Mouse (Mus musculus): ENCODE results near the gene Tff1. TPM values are rescaled to one million over a fixed set of nuclear protein-coding genes. Genes with fewer than 3 reads are reported as not detected.

Gene Tff1
- total RNA-seq, 2 experiments from 2014 or later, result not detected

- no peak for ATAC-seq (replicated peaks; ENCODE audit: low FRiP score, poor library complexity, severe bottlenecking)
Measured at GRCm38 (mm10) chr17:31160291-31160690, 4.8 kb downstream of the Tff1 start.

DNA sequence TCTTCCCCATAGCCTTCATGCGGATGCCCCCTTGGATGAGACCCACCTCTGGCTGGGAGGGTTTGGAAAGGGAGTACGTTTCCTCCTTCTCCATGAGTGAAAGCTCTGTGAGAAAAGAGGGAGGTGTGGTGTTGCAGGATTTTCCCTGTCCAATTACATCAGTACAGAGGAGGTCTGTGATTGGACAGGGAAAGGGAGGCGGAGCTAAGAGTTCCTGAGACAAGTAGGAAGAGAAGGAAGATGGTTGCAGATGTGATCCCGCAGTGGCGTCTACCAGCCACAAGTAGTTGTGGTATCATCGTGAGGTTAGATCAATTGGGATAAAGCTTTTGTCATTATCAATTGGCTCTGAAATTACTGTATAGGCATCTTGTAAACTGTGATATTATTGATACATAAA is 7.2 kb downstream of the Tff1 start:
- no peak for ATAC-seq (replicated peaks; ENCODE audit: low FRiP score, poor library complexity, severe bottlenecking)

DNA sequence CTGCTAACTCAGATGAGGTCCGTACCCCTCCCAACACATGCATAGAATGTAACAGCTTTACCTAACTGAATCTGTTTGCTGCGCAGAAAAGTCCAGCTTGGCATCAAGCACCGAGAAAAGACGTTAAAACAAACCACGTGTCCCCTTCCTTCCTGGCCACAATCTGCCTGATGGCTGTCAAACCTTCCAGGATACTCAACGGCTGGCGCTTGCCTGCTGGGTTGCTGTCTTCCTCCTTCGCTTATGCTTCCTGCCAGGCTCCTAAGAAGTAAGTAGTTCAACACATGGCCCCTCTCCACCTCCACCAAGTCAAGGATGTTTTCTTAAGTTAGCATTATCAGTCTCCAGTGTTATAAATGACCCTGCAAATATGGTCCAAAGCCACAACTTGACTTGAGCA is 11.3 kb downstream of the Tff1 start:
- ATAC-seq (replicated peaks; ENCODE audit: low FRiP score, poor library complexity, severe bottlenecking), result no peak

DNA sequence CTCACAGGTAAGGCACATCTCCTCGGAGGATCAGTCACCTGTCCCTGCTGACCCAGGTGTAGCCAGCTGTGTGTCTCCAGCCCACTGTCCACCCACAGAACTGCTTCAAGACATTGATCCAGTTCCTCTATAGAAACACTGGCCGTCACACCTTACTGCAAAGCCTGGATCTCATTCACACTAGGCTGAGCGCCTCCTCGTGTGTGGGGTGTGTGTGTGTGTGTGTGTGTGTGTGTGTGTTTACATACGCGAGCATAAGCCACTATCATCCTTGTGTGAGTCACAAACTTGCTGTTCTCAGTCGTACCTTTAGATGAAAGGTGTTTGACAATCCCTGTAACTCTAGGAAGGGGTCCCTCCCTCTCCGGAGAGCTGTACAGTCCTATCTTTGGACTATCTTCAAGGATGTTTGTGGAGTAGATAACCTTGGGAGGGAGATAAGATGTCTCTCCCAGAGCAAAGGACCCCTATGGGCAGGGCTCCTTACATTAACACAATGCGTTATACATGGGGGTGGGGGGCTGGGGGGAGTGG is 12.0 kb downstream of the Tff1 start:
- no peak for ATAC-seq (replicated peaks; ENCODE audit: low FRiP score, poor library complexity, severe bottlenecking)

GRCm38 (mm10) chr17:31152512-31152911 is 12.6 kb downstream of the Tff1 start:
- ATAC-seq (replicated peaks; ENCODE audit: low FRiP score, poor library complexity, severe bottlenecking), result no peak

GRCm38 (mm10) chr17:31145998-31146397 is 19.1 kb downstream of the Tff1 start:
- no peak for ATAC-seq (replicated peaks; ENCODE audit: low FRiP score, poor library complexity, severe bottlenecking)

GRCm38 (mm10) chr17:31144040-31145037 is 20.7 kb downstream of the Tff1 start, which contains the start of gene Tff2:
Gene Tff2, minus strand, starts transcription at chr17:31144282.
- ATAC-seq (replicated peaks; ENCODE audit: low FRiP score, poor library complexity, severe bottlenecking), result no peak

GRCm38 (mm10) chr17:31142116-31142515 is 23.0 kb downstream of the Tff1 start:
- ATAC-seq (replicated peaks; ENCODE audit: low FRiP score, poor library complexity, severe bottlenecking), result no peak

- peak; percentile 67; the same call in 1 of the 2 replicates for ATAC-seq (replicated peaks; ENCODE audit: low FRiP score, poor library complexity, severe bottlenecking)
Measured at GRCm38 (mm10) chr17:31138398-31138797, 26.7 kb downstream of the Tff1 start.

DNA sequence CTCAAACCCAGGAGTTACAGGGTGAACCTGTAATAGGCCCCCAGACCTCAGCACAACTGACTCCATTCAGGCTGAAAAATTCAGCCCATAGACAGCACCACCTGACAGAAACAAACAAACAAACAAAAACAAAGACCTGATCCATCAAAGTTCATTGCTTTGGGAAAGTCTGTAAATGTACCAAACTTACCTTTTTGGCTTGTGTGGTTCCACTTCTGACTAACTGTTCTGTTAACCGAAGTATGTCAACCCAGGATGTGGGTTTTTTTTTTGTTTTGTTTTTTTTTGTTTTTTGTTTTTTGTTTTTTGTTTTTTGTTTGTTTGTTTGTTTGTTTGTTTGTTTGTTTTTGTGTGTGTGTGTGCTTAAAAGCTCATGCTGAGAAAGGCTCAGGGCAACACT is 28.3 kb downstream of the Tff1 start:
- ATAC-seq (replicated peaks; ENCODE audit: low FRiP score, poor library complexity, severe bottlenecking), result no peak

- no peak for ATAC-seq (replicated peaks; ENCODE audit: low FRiP score, poor library complexity, severe bottlenecking)
Measured at GRCm38 (mm10) chr17:31136291-31136690, 28.8 kb downstream of the Tff1 start.

DNA sequence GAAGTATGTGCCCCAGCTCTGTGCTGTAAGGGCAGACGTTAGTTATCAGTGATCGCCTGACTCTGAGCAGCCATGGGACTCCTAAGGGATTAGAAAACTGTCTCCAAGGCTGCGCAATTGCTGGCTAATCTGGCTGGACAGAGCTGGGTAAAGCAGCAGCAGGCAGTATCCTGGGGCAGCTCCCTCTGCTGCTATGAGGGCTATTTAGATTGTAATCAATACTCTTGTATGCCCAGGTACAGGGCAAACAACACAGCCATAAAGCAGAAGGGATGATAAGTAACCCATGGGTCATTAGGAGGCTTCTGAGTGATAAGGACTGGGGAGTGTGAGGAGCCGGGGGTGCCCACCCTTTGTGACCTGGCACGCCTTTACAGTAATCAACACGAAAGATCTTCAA is 30.2 kb downstream of the Tff1 start:
- ATAC-seq (replicated peaks; ENCODE audit: low FRiP score, poor library complexity, severe bottlenecking), result no peak

- ATAC-seq (replicated peaks; ENCODE audit: low FRiP score, poor library complexity, severe bottlenecking), result no peak
Measured at GRCm38 (mm10) chr17:31133776-31134175, 31.3 kb downstream of the Tff1 start.

- ATAC-seq (replicated peaks; ENCODE audit: low FRiP score, poor library complexity, severe bottlenecking), result no peak
Measured at GRCm38 (mm10) chr17:31131269-31131821, 33.7 kb downstream of the Tff1 start.

DNA sequence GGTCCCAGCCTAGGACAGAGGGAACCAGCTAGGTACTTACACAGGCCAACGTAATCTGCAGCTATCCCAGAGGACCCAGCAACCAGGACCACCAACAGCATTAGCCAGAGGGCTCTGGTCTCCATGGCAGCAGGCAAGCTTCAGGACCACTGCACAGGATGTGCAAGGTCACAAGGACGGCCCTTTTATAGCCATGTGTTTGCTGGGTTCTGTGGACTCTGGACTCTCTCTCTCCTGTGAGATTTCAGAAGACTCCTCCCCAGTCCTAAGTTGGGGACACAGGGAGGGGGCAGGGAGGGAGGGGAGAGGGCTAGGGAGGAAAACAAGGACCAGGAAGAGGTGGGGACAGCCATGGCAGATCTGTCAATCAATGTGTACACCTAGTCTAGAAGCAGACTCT is 35.6 kb downstream of the Tff1 start, which contains the start of gene Tff3:
Gene Tff3 (minus strand): TSS at position 195 of the 400 bp plus-strand sequence.
- ATAC-seq (replicated peaks; ENCODE audit: low FRiP score, poor library complexity, severe bottlenecking), result no peak

- no peak for ATAC-seq (replicated peaks; ENCODE audit: low FRiP score, poor library complexity, severe bottlenecking)
Measured at GRCm38 (mm10) chr17:31128708-31129318, 36.3 kb downstream of the Tff1 start.

- ATAC-seq (replicated peaks; ENCODE audit: low FRiP score, poor library complexity, severe bottlenecking), result no peak
Measured at GRCm38 (mm10) chr17:31125548-31126266, 39.4 kb downstream of the Tff1 start.

GRCm38 (mm10) chr17:31121975-31122374 is 43.1 kb downstream of the Tff1 start:
- ATAC-seq (replicated peaks; ENCODE audit: low FRiP score, poor library complexity, severe bottlenecking), result 0 out of 2 replicates have a peak, but pooled peaks have one; percentile 43

DNA sequence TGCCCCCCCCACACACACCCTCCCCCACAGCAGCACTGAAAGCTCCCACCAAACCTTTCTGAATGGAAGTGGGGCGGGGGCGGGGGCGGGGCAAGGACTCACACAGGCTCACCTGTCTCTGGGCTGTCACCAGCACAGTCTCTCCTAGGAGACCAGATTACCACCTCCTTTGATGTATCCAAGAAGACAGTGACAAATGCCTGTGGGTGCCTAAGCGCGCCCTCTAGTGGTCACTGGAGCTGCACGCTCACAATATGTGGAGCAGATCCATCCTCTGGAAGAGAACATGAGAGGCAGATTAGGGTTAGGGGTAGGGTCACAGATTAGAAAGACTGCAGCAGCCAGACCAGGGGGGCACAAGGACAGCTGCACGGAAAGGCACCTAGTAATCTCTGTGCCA is 45.6 kb downstream of the Tff1 start:
- ATAC-seq (replicated peaks; ENCODE audit: low FRiP score, poor library complexity, severe bottlenecking), result peak; percentile 67

GRCm38 (mm10) chr17:31117946-31118345 is 47.1 kb downstream of the Tff1 start:
- ATAC-seq (replicated peaks; ENCODE audit: low FRiP score, poor library complexity, severe bottlenecking), result no peak
